13 mouse cellular contexts compared by ENCODE assay signal in genomic region chr17:7079558-7079957, GRCm38 (mm10). TPM values are rescaled to one million over a fixed set of nuclear protein-coding genes. Genes with fewer than 3 reads are reported as not detected.
DNase-seq lines count a peak whose midpoint lies in the region; ATAC-seq and TF ChIP-seq lines count a peak whose summit lies in the region.
"Not testable (repeated sequence)": the region's sequence is repeated elsewhere in the genome, so short reads cannot be mapped to it uniquely, and the experiment has no call there.
"Had no signal": no experiment of that assay in that cellular context is flagged by ENCODE, and none has a peak within 500 bp of the region (broad histone marks: within the 10 kb centered on the region; RNA-seq: fewer than 3 reads in every experiment).

No protein-coding gene starts in this region.

- WGBS in thymus, adult 2 months, result 0% methylated on average over 1 of the region's 4 CpGs

- H3K36me3 ChIP-seq in thymus, adult 2 months (ENCODE audit: control insufficient read depth, insufficient read depth, low read length), result not testable (repeated sequence)

- not testable (repeated sequence) for TF ChIP-seq POLR2A in thymus, adult 2 months (IDR thresholded peaks at IDR 0.05; ENCODE audit: control insufficient read depth, extremely low read depth, insufficient read depth, low read length, poor library complexity)

- not testable (repeated sequence) for H3K4me1 ChIP-seq in thymus, adult 2 months (replicated peaks; ENCODE audit: control insufficient read depth, insufficient read depth, low read length)

- not testable (repeated sequence) for H3K27me3 ChIP-seq in thymus, adult 2 months (ENCODE audit: control insufficient read depth, insufficient read depth, low read length)

- ATAC-seq in inflammation-experienced regulatory T-cells, adult 6 months, result peak; percentile 64

- H3K4me3 ChIP-seq in thymus, adult 2 months (ENCODE audit: control insufficient read depth, insufficient read depth, low read length), result not testable (repeated sequence)

- not testable (repeated sequence) for TF ChIP-seq CTCF in thymus, adult 2 months (IDR thresholded peaks at IDR 0.05; ENCODE audit: borderline replicate concordance, control insufficient read depth, extremely low read depth, insufficient read depth, low read length, poor library complexity)

- not testable (repeated sequence) for H3K27ac ChIP-seq in thymus, adult 2 months (ENCODE audit: control insufficient read depth, insufficient read depth, low read length)

- DNase-seq in T-cell, adult 2 months (ENCODE audit: low spot score), result peak; percentile 64
- peak; percentile 20 for DNase-seq in cerebellum, adult 9-11 months
- DNase-seq in gastrocnemius, postnatal 10 days, result peak; percentile 58
- peak; percentile 43 to 79 for DNase-seq in layer of hippocampus, adult 8-10 months (ENCODE audit: low spot score in 2 of 2)
- DNase-seq in lung, adult 18-20 months, result peak; percentile 15 to 45
- DNase-seq in ovary, postnatal 14 days (ENCODE audit: low spot score), result peak; percentile 58
- DNase-seq in thymus, adult 2 months, result peak; percentile 75

RNA-seq across cellular contexts. Expression of gene Gm1604a, which starts 54.2 kb away (rescaled TPM):
- total RNA-seq in gastrocnemius, postnatal 10 days (2021), result not detected
- not detected for polyA plus RNA-seq in inflammation-experienced regulatory T-cells, adult 6 months (2017; shearing (Covaris generic))
- total RNA-seq in layer of hippocampus, adult 8-10 months (2022), result 1 to 10 TPM in 3 of 4 experiments, under 1 TPM in 1; 0.66 to 2.3 (median 1.1) TPM
- polyA plus RNA-seq in thymus, adult 2 months (2012; rRNA removed), result 0.54 and 0.61 TPM in 2 replicates
- polyA plus RNA-seq: C2C12; gonadal fat pad, adult 2 months; hindbrain, embryonic 16.5 days; limb, embryonic 13.5 days; neural tube, embryonic 13.5 days had no signal

Comparison
In these comparisons a context has a peak if more than half of its experiments do, and no peak if none do; other contexts are left out.
1. DNase-seq: peak in every context shown above with its lines; median percentile 75 in thymus, adult 2 months; 64 in T-cell, adult 2 months; 61 in layer of hippocampus, adult 8-10 months; 58 in gastrocnemius, postnatal 10 days; 58 in ovary, postnatal 14 days; 30 in lung, adult 18-20 months; 20 in cerebellum, adult 9-11 months.